Mouse (Mus musculus) kidney, embryonic 16.5 days (tissue): ENCODE measurements at regions not wholly inside any gene's neighbourhood (a gene's known extent, or its start where the extent isn't known, plus 50 kb on each side); places are given as distances from the start of the nearest gene placed in this dataset.

Experiments used
- ATAC-seq: fragments of 200-750 bp; cut with Nextera tagmentation; 2 replicates; pipeline ENCODE4 v1.8.0; 2017; ENCODE audit warnings: moderate TSS enrichment; ENCODE audit not compliant: low FRiP score, low TSS enrichment
- H3K27ac ChIP-seq: fragments of 300-500 bp; sonication (generic); 2 replicates; pipeline ENCODE4 v1.5.1; 2014; ENCODE audit warnings: low read length
- H3K27me3 ChIP-seq: fragments of 300-500 bp; sonication (generic); 2 replicates; pipeline ENCODE4 v1.6.1; 2014; ENCODE audit warnings: low read length, control low read depth, mixed read lengths; ENCODE audit not compliant: insufficient read depth
- H3K36me3 ChIP-seq: fragments of 300-500 bp; sonication (generic); 2 replicates; pipeline ENCODE4 v1.6.1; 2014; ENCODE audit warnings: low read length, control low read depth, mixed read lengths; ENCODE audit not compliant: insufficient read depth
- H3K4me1 ChIP-seq: fragments of 300-500 bp; sonication (generic); 2 replicates; pipeline ENCODE4 v1.6.1; 2014; ENCODE audit warnings: low read length, control low read depth, mixed read lengths; ENCODE audit not compliant: insufficient read depth
- H3K4me2 ChIP-seq: fragments of 300-500 bp; sonication (generic); replicated peaks from 2 replicates; pipeline ENCODE4 v1.6.1; 2014; ENCODE audit warnings: low read depth, low read length
- H3K4me3 ChIP-seq: fragments of 300-500 bp; sonication (generic); 2 replicates; pipeline ENCODE4 v1.5.1; 2014; ENCODE audit warnings: mild to moderate bottlenecking, low read length
- H3K9ac ChIP-seq: fragments of 300-500 bp; sonication (generic); replicated peaks from 2 replicates; pipeline ENCODE4 v1.6.1; 2014; ENCODE audit warnings: low read length
- H3K9me3 ChIP-seq: fragments of 300-500 bp; sonication (generic); 2 replicates; pipeline ENCODE4 v1.6.1; 2016; ENCODE audit warnings: low read length, control low read depth
- WGBS: fragments of 180-500 bp; shearing (Covaris S2); extraction: QIAGEN DNeasy Blood & Tissue Kit; methylation state at CpG from one replicate; pipeline ENCODE4 v1.1.7; 2014; 5-methylcytosine and 5-hydroxymethylcytosine counted together

- Histone ChIP-seq H3K36me3 (no peaks in the 10 kb centered on the region), H3K9ac (no peak overlapping the region), H3K4me1 (no peaks in the 10 kb centered on the region), H3K4me2 (no peak overlapping the region), H3K27me3 (no peaks in the 10 kb centered on the region), H3K4me3 (no peak overlapping the region), H3K27ac (no peak overlapping the region), H3K9me3 (no peaks in the 10 kb centered on the region)
- no peak for ATAC-seq
- WGBS: 49% methylated on average over 3 of the region's 3 CpGs
Measured at GRCm38 (mm10) chr6:81448366-81448765, 475.1 kb upstream of the Gcfc2 start.

GRCm38 (mm10) chr6:81461095-81461494 lies 462.4 kb upstream of the Gcfc2 start:
- H3K4me1 ChIP-seq: no peaks in the 10 kb centered on the region
- no peak overlapping the region for H3K27ac ChIP-seq
- ATAC-seq: no peak
- no peak overlapping the region for H3K4me2 ChIP-seq
- no peak overlapping the region for H3K4me3 ChIP-seq
- H3K27me3 ChIP-seq: no peaks in the 10 kb centered on the region
- H3K36me3 ChIP-seq: no peaks in the 10 kb centered on the region
- no peaks in the 10 kb centered on the region for H3K9me3 ChIP-seq
- 67% methylated on average over 4 of the region's 4 CpGs for WGBS
- H3K9ac ChIP-seq: no peak overlapping the region

DNA sequence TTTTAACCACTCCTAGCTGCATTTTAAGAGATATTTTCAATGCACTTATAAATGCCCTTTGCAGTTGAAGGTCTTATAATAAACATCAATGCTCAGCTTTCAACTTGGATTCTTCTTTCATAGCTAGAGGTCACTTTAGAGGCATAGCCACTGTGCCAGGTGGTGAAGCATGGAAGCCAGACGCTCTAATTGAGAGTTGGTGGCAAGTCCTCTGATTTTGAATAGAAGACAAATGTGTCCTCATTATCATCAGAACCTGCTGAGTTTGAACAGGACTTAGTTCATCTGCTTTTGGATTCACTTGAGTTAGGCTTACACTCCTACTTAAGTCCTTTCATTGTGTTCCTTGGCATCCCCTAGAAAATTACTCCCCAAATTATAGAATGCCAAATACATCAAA lies 459.0 kb upstream of the Gcfc2 start:
- no peaks in the 10 kb centered on the region for H3K27me3 ChIP-seq
- ATAC-seq: no peak
- no peak overlapping the region for H3K4me2 ChIP-seq
- no peaks in the 10 kb centered on the region for H3K4me1 ChIP-seq
- H3K9ac ChIP-seq: no peak overlapping the region
- H3K27ac ChIP-seq: no peak overlapping the region
- H3K36me3 ChIP-seq: no peaks in the 10 kb centered on the region
- 72% methylated on average over 1 of the region's 1 CpGs for WGBS
- no peak overlapping the region for H3K4me3 ChIP-seq
- no peaks in the 10 kb centered on the region for H3K9me3 ChIP-seq

DNA sequence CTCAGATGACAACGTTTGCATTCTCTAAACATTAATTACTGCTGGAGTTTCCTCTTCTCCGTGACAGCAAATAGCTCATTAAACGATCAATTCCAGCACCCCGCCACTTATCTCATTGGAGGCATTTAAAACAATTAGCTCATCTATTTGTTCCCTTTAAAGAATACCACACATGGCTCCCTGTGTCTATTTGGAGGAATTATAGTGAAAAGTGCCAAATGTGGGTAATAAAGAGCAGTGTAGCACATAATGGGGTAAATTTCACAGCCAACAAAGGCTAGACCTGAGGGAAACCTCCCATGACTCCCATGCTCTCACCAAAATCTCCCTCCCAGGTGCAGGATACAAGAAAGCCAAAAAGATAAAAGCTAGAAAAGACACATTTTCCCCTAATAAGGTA lies 456.9 kb upstream of the Gcfc2 start:
- H3K36me3 ChIP-seq: no peaks in the 10 kb centered on the region
- H3K4me2 ChIP-seq: no peak overlapping the region
- no peaks in the 10 kb centered on the region for H3K4me1 ChIP-seq
- no peaks in the 10 kb centered on the region for H3K27me3 ChIP-seq
- H3K9me3 ChIP-seq: no peaks in the 10 kb centered on the region
- 51% methylated on average over 4 of the region's 4 CpGs for WGBS
- no peak overlapping the region for H3K9ac ChIP-seq
- ATAC-seq: no peak
- H3K27ac ChIP-seq: no peak overlapping the region
- no peak overlapping the region for H3K4me3 ChIP-seq

- Histone ChIP-seq H3K4me3 (no peak overlapping the region), H3K4me1 (no peaks in the 10 kb centered on the region), H3K4me2 (no peak overlapping the region), H3K36me3 (no peaks in the 10 kb centered on the region), H3K27me3 (no peaks in the 10 kb centered on the region), H3K9me3 (no peaks in the 10 kb centered on the region), H3K9ac (no peak overlapping the region), H3K27ac (no peak overlapping the region)
- WGBS: 72% methylated on average over 9 of the region's 9 CpGs
- no peak for ATAC-seq
Measured at GRCm38 (mm10) chr6:81471340-81471955, 452.0 kb upstream of the Gcfc2 start.

DNA sequence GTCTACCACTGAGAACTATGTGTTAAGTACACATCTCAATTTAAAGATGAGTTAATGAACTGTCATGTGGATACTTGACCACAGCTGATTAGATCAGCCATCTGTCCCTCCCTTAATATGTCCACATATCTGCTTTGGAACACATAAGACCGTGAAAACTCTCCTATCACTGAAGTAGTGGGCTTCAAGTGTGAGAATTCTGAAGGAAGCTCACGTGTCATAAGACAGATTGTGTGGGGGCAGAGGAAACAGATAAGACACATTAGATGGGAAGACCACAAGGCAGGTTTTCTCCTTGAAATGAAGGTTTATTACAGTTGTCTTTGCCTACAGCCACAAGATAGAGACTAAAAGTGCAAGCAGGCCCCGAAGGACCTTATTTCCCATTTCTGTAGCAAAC lies 451.0 kb upstream of the Gcfc2 start:
- WGBS: 66% methylated on average over 3 of the region's 3 CpGs
- Histone ChIP-seq H3K4me2 (no peak overlapping the region), H3K36me3 (no peaks in the 10 kb centered on the region), H3K9ac (no peak overlapping the region), H3K27me3 (no peaks in the 10 kb centered on the region), H3K27ac (no peak overlapping the region), H3K4me1 (no peaks in the 10 kb centered on the region), H3K4me3 (no peak overlapping the region), H3K9me3 (no peaks in the 10 kb centered on the region)
- ATAC-seq: no peak

- Histone ChIP-seq H3K4me1 (no peaks in the 10 kb centered on the region), H3K9ac (no peak overlapping the region), H3K27ac (no peak overlapping the region), H3K4me2 (no peak overlapping the region), H3K27me3 (no peaks in the 10 kb centered on the region), H3K9me3 (no peaks in the 10 kb centered on the region), H3K4me3 (no peak overlapping the region), H3K36me3 (no peaks in the 10 kb centered on the region)
- no peak for ATAC-seq
- WGBS: 91% methylated on average over 1 of the region's 1 CpGs
Measured at GRCm38 (mm10) chr6:81474786-81475185, 448.7 kb upstream of the Gcfc2 start.

GRCm38 (mm10) chr6:81487006-81487405 lies 436.5 kb upstream of the Gcfc2 start:
- H3K9me3 ChIP-seq: no peaks in the 10 kb centered on the region
- no peak overlapping the region for H3K4me2 ChIP-seq
- no peaks in the 10 kb centered on the region for H3K4me1 ChIP-seq
- no peak for ATAC-seq
- H3K36me3 ChIP-seq: no peaks in the 10 kb centered on the region
- 52% methylated on average over 3 of the region's 3 CpGs for WGBS
- H3K4me3 ChIP-seq: no peak overlapping the region
- H3K27ac ChIP-seq: no peak overlapping the region
- H3K27me3 ChIP-seq: no peaks in the 10 kb centered on the region
- H3K9ac ChIP-seq: no peak overlapping the region

DNA sequence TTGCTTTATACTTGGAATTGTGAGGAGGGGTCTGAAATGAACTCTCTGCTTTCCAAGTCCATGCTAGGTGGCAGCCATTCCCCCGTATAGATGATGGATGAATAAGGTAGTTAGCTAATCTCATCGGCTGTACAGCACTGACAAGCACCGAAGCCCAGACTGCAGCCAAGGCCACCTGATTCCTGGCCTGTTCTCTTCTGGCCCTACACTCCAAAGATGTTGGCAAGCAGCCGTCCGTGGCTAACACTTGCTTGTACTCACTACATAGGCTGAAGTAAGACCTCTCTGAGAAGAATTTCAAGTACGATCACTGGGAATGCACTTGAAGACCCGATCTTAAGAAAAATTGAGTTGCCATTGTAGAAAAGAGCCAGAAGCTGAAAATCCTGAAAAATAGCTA lies 427.2 kb upstream of the Gcfc2 start:
- no peak overlapping the region for H3K4me2 ChIP-seq
- H3K4me1 ChIP-seq: no peaks in the 10 kb centered on the region
- H3K9ac ChIP-seq: no peak overlapping the region
- no peaks in the 10 kb centered on the region for H3K36me3 ChIP-seq
- 91% methylated on average over 7 of the region's 7 CpGs for WGBS
- no peak for ATAC-seq
- no peaks in the 10 kb centered on the region for H3K9me3 ChIP-seq
- no peaks in the 10 kb centered on the region for H3K27me3 ChIP-seq
- no peak overlapping the region for H3K4me3 ChIP-seq
- no peak overlapping the region for H3K27ac ChIP-seq

- H3K4me2 ChIP-seq: no peak overlapping the region
- H3K27me3 ChIP-seq: no peaks in the 10 kb centered on the region
- no peaks in the 10 kb centered on the region for H3K9me3 ChIP-seq
- H3K4me3 ChIP-seq: no peak overlapping the region
- H3K9ac ChIP-seq: no peak overlapping the region
- no peak for ATAC-seq
- H3K36me3 ChIP-seq: no peaks in the 10 kb centered on the region
- no peaks in the 10 kb centered on the region for H3K4me1 ChIP-seq
- no peak overlapping the region for H3K27ac ChIP-seq
- WGBS: 76% methylated on average over 1 of the region's 1 CpGs
Measured at GRCm38 (mm10) chr6:81517185-81517584, 406.3 kb upstream of the Gcfc2 start.
